Mouse (Mus musculus): ENCODE measurements around the gene Liph. TPM values are rescaled to one million over a fixed set of nuclear protein-coding genes. Genes with fewer than 3 reads are reported as not detected.

The Liph gene
- polyA plus RNA-seq (2012; rRNA removed) (0.92 and 1.6 TPM in 2 replicates), polyA plus RNA-seq (2014; fragmentation: Nextera tagmentation; extraction: Ambion mirVana) (2.3 and 2.8 TPM in 2 replicates)

- no peak within 1 kb of the TSS for H3K9ac ChIP-seq (ENCODE audit: low read depth, low read length, severe bottlenecking)
- TF ChIP-seq POLR2A (IDR thresholded peaks at IDR 0.05; ENCODE audit: borderline replicate concordance, extremely low read depth, insufficient read depth, insufficient read length) = no peak
- H3K27ac ChIP-seq (replicated peaks; ENCODE audit: low read depth, low read length) = no peak within 1 kb of the TSS
- DNase-seq (ENCODE audit: low spot score) (peak; percentile 49), ATAC-seq (ENCODE audit: low FRiP score, low read depth) (no peak)
- peak within 1 kb of the TSS; percentile 36 for H3K4me2 ChIP-seq (replicated peaks; ENCODE audit: low read depth, low read length, severe bottlenecking)
- no peaks in the 10 kb centered on the region for H3K9me3 ChIP-seq (ENCODE audit: control insufficient read depth, low read length)
- H3K4me1 ChIP-seq (ENCODE audit: control insufficient read depth, insufficient read depth, low read length) = no peaks in the 10 kb centered on the region
- no peaks in the 10 kb centered on the region for H3K27me3 ChIP-seq (ENCODE audit: control insufficient read depth, insufficient read depth, low read length)
- 0 out of 2 replicates have a peak within 1 kb of the TSS, but pooled peaks have one; percentile 9 for H3K4me3 ChIP-seq (replicated peaks; ENCODE audit: low read length)
- 6% methylated on average over 16 of the region's 16 CpGs for whole genome bisulfite sequencing
- H3K36me3 ChIP-seq (ENCODE audit: control insufficient read depth, insufficient read depth, low read length) = no peaks in the 10 kb centered on the region
These were observed at the start of gene Liph for GRCm38 (mm10) chr16:21995304-21995703. Gene Liph (minus strand): TSS chr16:21995663.

GRCm38 (mm10) chr16:22043830-22044229 is 48.4 kb upstream of the Liph start:
- H3K36me3 ChIP-seq (ENCODE audit: control insufficient read depth, insufficient read depth, low read length) = peaks cover 70% of the 10 kb centered on the region
- 84% methylated on average over 4 of the region's 4 CpGs for WGBS
- H3K9ac ChIP-seq (ENCODE audit: low read depth, low read length, severe bottlenecking) = no peak overlapping the region
- H3K4me1 ChIP-seq (ENCODE audit: control insufficient read depth, insufficient read depth, low read length) = no peaks in the 10 kb centered on the region
- H3K27ac ChIP-seq (replicated peaks; ENCODE audit: low read depth, low read length) = no peak overlapping the region
- no peaks in the 10 kb centered on the region for H3K27me3 ChIP-seq (ENCODE audit: control insufficient read depth, insufficient read depth, low read length)
- no peak for DNase-seq (ENCODE audit: low spot score)
- no peaks in the 10 kb centered on the region for H3K9me3 ChIP-seq (ENCODE audit: control insufficient read depth, low read length)
- H3K4me2 ChIP-seq (replicated peaks; ENCODE audit: low read depth, low read length, severe bottlenecking) = no peak overlapping the region
- H3K4me3 ChIP-seq (replicated peaks; ENCODE audit: low read length) = no peak overlapping the region
- TF ChIP-seq POLR2A (IDR thresholded peaks at IDR 0.05; ENCODE audit: borderline replicate concordance, extremely low read depth, insufficient read depth, insufficient read length) = no peak
- ATAC-seq (ENCODE audit: low FRiP score, low read depth) = no peak

GRCm38 (mm10) chr16:22039978-22040377 is 44.5 kb upstream of the Liph start:
- TF ChIP-seq POLR2A (IDR thresholded peaks at IDR 0.05; ENCODE audit: borderline replicate concordance, extremely low read depth, insufficient read depth, insufficient read length) = no peak
- 83% methylated on average over 1 of the region's 1 CpGs for WGBS

GRCm38 (mm10) chr16:22038554-22038953 is 43.1 kb upstream of the Liph start:
- ATAC-seq (ENCODE audit: low FRiP score, low read depth) = no peak
- TF ChIP-seq POLR2A (IDR thresholded peaks at IDR 0.05; ENCODE audit: borderline replicate concordance, extremely low read depth, insufficient read depth, insufficient read length) = no peak
- H3K4me3 ChIP-seq (replicated peaks; ENCODE audit: low read length) = no peak overlapping the region
- DNase-seq (ENCODE audit: low spot score) = no peak
- no peak overlapping the region for H3K4me2 ChIP-seq (replicated peaks; ENCODE audit: low read depth, low read length, severe bottlenecking)
- H3K9me3 ChIP-seq (ENCODE audit: control insufficient read depth, low read length) = no peaks in the 10 kb centered on the region
- H3K36me3 ChIP-seq (ENCODE audit: control insufficient read depth, insufficient read depth, low read length) = peaks cover 58% of the 10 kb centered on the region
- 93% methylated on average over 10 of the region's 10 CpGs for WGBS
- H3K4me1 ChIP-seq (ENCODE audit: control insufficient read depth, insufficient read depth, low read length) = no peaks in the 10 kb centered on the region
- H3K27ac ChIP-seq (replicated peaks; ENCODE audit: low read depth, low read length) = no peak overlapping the region
- no peak overlapping the region for H3K9ac ChIP-seq (ENCODE audit: low read depth, low read length, severe bottlenecking)
- H3K27me3 ChIP-seq (ENCODE audit: control insufficient read depth, insufficient read depth, low read length) = no peaks in the 10 kb centered on the region

More at GRCm38 (mm10) chr16:22039978-22040377, 44.5 kb upstream of the Liph start:
- ATAC-seq (ENCODE audit: low FRiP score, low read depth) (no peak), DNase-seq (ENCODE audit: low spot score) (no peak)
- H3K27me3 ChIP-seq (ENCODE audit: control insufficient read depth, insufficient read depth, low read length) = no peaks in the 10 kb centered on the region
- H3K4me2 ChIP-seq (replicated peaks; ENCODE audit: low read depth, low read length, severe bottlenecking) = no peak overlapping the region
- no peak overlapping the region for H3K27ac ChIP-seq (replicated peaks; ENCODE audit: low read depth, low read length)
- peaks cover 71% of the 10 kb centered on the region for H3K36me3 ChIP-seq (ENCODE audit: control insufficient read depth, insufficient read depth, low read length)
- H3K4me1 ChIP-seq (ENCODE audit: control insufficient read depth, insufficient read depth, low read length) = no peaks in the 10 kb centered on the region
- no peak overlapping the region for H3K9ac ChIP-seq (ENCODE audit: low read depth, low read length, severe bottlenecking)
- H3K4me3 ChIP-seq (replicated peaks; ENCODE audit: low read length) = no peak overlapping the region
- no peaks in the 10 kb centered on the region for H3K9me3 ChIP-seq (ENCODE audit: control insufficient read depth, low read length)

- no peaks in the 10 kb centered on the region for H3K4me1 ChIP-seq (ENCODE audit: control insufficient read depth, insufficient read depth, low read length)
- peaks cover 89% of the 10 kb centered on the region for H3K36me3 ChIP-seq (ENCODE audit: control insufficient read depth, insufficient read depth, low read length)
- H3K9ac ChIP-seq (ENCODE audit: low read depth, low read length, severe bottlenecking) = no peak overlapping the region
- H3K4me3 ChIP-seq (replicated peaks; ENCODE audit: low read length) = no peak overlapping the region
- no peak overlapping the region for H3K27ac ChIP-seq (replicated peaks; ENCODE audit: low read depth, low read length)
- WGBS = 93% methylated on average over 5 of the region's 5 CpGs
- H3K27me3 ChIP-seq (ENCODE audit: control insufficient read depth, insufficient read depth, low read length) = no peaks in the 10 kb centered on the region
- DNase-seq (ENCODE audit: low spot score) (no peak), ATAC-seq (ENCODE audit: low FRiP score, low read depth) (no peak)
- H3K4me2 ChIP-seq (replicated peaks; ENCODE audit: low read depth, low read length, severe bottlenecking) = no peak overlapping the region
- no peaks in the 10 kb centered on the region for H3K9me3 ChIP-seq (ENCODE audit: control insufficient read depth, low read length)
- TF ChIP-seq POLR2A (IDR thresholded peaks at IDR 0.05; ENCODE audit: borderline replicate concordance, extremely low read depth, insufficient read depth, insufficient read length) = no peak
These were observed 32.0 kb upstream of the Liph start for GRCm38 (mm10) chr16:22027474-22027873.

GRCm38 (mm10) chr16:22022122-22022521 is 26.7 kb upstream of the Liph start:
- no peak overlapping the region for H3K9ac ChIP-seq (ENCODE audit: low read depth, low read length, severe bottlenecking)
- ATAC-seq (ENCODE audit: low FRiP score, low read depth) (no peak), DNase-seq (ENCODE audit: low spot score) (no peak)
- H3K27me3 ChIP-seq (ENCODE audit: control insufficient read depth, insufficient read depth, low read length) = no peaks in the 10 kb centered on the region
- no peak overlapping the region for H3K4me3 ChIP-seq (replicated peaks; ENCODE audit: low read length)
- no peak overlapping the region for H3K4me2 ChIP-seq (replicated peaks; ENCODE audit: low read depth, low read length, severe bottlenecking)
- no peaks in the 10 kb centered on the region for H3K4me1 ChIP-seq (ENCODE audit: control insufficient read depth, insufficient read depth, low read length)
- peaks cover 87% of the 10 kb centered on the region for H3K36me3 ChIP-seq (ENCODE audit: control insufficient read depth, insufficient read depth, low read length)
- no peak for TF ChIP-seq POLR2A (IDR thresholded peaks at IDR 0.05; ENCODE audit: borderline replicate concordance, extremely low read depth, insufficient read depth, insufficient read length)
- no peak overlapping the region for H3K27ac ChIP-seq (replicated peaks; ENCODE audit: low read depth, low read length)
- peaks cover 7% of the 10 kb centered on the region for H3K9me3 ChIP-seq (ENCODE audit: control insufficient read depth, low read length)
- 97% methylated on average over 2 of the region's 2 CpGs for WGBS

Data from limb, embryonic 14.5 days (tissue).